Mouse (Mus musculus): ENCODE results near the gene Litaf. TPM values are rescaled to one million over a fixed set of nuclear protein-coding genes. Genes with fewer than 3 reads are reported as not detected.

Litaf gene
- 10 to 100 TPM; 29.5 to 30.6 TPM for total RNA-seq (2021)
- long read RNA-seq, experiment 1, transcript Litaf-201 (4 exons, 2,235 nt): major isoform, 41 of 46 reads
- long read RNA-seq, experiment 1, partial matches to known transcripts: 5 of 46 reads
- long read RNA-seq, experiment 1, other reads (novel, unspliced or antisense): 0 of 46 reads
- long read RNA-seq, experiment 2, transcript Litaf-201 (4 exons, 2,235 nt): major isoform, 17 of 19 reads
- long read RNA-seq, experiment 2, partial matches to known transcripts: 1 of 19 reads
- long read RNA-seq, experiment 2, other reads (novel, unspliced or antisense): 1 of 19 reads

DNA sequence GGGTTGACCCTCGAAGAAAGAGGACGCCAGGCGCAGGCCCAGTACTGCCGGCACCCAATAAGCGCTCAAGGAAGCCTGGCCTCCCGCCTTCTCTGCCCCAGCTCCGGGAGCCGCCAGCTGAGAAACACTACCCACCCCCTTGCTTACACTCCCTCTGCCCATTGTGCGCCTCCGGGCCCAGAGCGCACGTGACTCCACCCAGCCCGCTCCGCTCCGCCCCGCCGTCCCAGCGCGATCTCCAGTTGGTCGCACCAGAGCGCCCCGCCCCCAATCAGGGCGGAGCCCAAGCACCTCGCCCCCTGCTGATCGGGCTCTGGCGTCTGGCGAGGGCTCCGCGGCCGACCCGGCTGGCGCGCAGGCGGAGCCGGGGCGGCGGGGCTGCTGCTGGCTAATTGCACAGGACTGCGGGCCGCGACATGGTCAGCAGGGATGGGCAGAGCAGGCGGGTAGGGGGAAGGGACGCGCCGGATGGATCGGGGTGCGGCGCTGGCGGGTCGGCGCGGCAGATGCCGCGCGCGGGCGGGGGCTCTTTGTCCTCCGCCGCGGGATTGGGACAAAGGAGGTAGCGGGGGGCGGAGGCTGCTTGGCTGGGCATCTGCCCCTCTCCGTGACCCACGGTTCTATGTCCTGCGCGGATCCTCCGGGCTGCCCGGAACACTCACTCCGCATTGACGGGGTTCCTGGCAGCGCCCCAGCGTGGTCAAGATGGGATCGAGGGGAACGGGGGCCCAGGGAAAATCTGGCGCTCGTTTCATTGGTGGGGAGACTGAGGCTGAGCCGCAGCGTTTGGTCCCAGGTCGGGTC lies at the start of gene Litaf:
Litaf (minus strand) TSS at position 129 of the 804 bp plus-strand sequence.
- intact Hi-C loops (cut with DNase I): loop anchor here (2.0 kb wide), 1 partner anchor 21 kb away; no protein-coding TSS in a partner anchor
- DNase-seq: peak; percentile 99

DNA sequence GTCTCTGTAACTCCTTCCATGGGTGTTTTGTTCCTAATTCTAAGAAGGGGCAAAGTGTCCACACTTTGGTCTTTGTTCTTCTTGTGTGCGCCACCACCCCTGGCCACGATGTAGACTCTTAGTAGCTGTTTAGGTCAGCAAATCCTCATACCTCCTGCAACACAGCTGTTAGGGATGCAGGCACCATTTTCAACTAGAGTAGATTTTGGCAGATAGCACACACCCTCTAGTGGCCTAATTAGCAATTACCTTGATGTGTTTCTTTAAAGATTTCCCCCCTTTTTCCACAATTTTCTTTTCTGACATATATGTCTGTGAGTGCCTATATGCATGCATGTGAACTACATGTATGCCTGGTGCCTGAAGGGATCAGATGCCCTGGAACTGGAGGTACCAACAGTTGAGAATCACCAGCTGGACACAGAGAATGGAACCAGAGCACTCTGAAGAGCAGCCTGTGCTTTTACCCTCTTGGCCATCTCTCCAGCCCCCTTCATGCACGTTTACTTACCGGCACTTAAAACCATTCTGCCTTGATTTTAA lies 43.3 kb upstream of the Litaf start:
- intact Hi-C loops (cut with DNase I): loop anchor here (1.0 to 10.0 kb wide), 3 partner anchors 73 to 230 kb away; no protein-coding TSS in a partner anchor
- DNase-seq: no peak

DNA sequence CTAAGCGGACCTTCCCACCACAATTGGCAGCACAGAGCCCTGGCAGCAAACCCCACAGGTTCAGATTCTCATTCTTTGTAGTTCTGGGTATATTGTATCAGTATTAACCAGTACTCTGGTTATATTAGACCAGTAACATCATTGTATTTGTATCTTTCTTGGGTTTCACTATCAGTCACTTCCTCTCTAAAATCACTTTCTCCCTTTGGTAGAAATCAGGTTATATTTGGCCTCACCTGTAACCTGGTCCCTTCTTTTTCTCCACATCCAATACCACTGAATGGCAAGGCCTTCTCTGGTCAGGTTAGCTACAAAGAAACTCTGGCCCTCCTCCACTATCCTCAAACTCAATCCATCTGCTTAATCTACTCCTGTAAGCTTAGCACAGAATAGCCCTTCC lies 38.9 kb upstream of the Litaf start:
- intact Hi-C loops (cut with DNase I): loop anchor here (10.0 kb wide), 1 partner anchor 160 kb away; no protein-coding TSS in a partner anchor
- DNase-seq: no peak

DNA sequence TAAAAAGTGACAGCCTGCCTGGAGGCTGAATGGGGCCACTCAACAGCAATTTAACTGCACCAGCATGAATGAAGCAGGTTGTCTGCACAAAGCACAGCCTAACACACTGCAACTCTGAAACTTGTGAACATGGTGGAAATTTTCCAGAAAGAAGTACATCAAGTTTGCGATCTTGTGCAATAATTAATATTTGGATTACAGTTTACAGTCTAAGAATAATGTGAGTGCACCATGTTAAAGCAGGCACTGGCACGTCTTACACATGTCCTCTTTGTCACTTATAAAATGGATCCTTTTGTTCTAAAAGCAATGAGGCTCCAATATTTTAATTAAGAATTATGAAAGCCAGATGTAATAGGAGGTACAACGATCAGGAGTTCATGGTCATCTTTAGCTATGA lies 31.3 kb upstream of the Litaf start:
- intact Hi-C loops (cut with DNase I): no loop called here
- no peak for DNase-seq

DNA sequence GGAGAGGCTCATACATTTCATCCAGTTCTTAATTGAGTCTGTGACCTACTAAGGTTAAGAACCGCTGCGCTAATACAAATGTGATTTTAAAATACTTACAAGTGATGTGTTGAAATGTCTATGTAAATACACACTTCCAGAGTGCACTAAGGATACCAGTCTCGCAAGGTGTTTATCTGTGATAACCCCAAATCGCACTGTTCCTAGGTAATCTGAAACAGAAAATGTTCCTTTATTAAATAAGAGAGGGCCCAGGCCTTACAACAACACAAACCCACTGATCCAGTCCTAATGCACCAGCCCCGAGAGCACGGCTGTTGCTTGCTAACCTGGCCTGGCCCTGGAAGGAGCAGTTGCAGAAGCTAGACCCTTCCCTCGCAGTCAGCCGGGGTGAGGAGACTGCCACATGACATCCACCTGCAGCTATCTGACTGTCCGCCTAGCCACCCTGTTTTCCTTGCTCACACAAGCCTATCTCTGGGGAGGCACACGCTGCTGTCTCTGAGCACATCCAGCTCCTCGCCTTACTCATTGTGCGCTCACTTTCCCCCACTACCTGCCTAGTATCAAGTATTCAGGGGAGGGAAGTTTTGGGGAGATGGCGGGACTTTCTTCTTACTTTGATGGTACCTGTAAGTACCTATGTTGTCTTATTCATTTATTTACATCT lies 27.9 kb upstream of the Litaf start:
- intact Hi-C loops (cut with DNase I): no loop called here
- no peak for DNase-seq

DNA sequence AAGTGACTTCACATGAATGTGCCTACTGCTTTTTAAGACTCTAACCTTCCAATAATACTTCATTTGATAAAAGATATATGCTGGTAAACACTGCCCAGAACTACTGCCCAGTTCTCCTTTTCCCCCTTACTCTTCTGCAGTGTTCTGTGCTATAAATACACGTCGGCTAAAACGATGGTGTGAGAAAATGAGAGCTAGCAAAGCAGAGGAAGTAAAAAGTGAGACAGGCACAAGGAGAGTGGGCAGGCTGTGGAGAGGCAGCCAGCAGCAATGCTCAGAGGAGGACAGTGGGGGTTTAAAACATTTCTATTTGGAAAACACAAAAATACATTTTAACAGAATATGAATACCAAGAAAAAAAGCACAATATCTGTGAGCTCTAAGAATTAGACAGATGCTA lies 26.6 kb upstream of the Litaf start:
- intact Hi-C loops (cut with DNase I): no loop called here
- no peak for DNase-seq

DNA sequence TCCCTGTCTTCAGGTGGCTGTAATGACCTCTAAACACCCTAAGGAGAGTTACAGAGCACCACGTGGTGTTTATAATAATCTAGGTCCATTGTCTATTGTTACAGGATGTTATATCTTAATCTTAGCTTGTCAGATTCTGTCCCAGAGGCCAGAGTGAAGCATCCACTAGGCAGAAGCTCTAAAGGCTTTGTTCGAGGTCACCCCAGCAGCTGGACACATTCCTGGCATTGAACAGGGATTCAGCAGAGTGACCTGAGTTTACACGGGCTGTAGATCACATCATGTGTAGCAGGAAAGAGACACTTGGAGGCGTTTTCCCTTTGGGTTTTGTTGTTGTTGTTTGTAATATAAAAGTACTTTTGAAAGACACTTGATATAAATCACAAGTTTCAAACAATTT lies 26.1 kb upstream of the Litaf start:
- intact Hi-C loops (cut with DNase I): no loop called here
- DNase-seq: no peak

DNA sequence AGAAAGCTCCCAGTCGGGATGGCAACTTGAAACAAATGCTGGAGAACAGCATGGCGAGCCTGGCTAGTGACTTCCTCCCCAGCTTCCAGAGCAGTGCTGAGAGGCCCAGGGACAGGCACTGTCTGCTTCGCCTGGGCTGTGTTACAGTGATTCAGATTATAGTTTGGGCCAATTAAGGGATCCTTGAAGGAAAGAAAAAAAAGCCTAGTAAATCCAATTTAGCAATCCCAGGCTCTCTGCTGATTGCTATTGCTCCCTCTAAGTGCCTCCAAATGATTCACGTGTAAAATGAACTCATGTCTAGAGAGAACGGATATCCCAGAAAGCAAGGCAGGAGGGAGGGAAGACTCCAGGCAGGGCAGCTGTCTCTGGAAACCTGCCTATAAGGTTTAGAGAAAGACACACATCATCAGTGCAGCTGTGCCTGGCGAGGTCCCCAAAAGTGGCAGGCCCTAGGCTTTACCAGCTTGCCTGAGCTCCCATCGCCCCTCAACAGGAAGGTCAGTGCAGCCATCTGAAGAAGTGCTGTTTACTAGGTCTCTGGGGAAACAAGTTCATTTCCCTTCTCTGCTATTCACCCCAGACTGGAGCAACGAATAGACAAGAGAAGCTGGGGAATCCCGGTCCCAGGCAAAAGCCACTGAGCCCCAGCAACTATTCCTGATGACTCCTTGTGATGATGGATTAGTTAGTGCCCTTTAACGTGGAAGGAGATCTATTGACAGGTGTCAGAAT lies 25.0 kb upstream of the Litaf start:
- DNase-seq: no peak
- intact Hi-C loops (cut with DNase I): no loop called here

DNA sequence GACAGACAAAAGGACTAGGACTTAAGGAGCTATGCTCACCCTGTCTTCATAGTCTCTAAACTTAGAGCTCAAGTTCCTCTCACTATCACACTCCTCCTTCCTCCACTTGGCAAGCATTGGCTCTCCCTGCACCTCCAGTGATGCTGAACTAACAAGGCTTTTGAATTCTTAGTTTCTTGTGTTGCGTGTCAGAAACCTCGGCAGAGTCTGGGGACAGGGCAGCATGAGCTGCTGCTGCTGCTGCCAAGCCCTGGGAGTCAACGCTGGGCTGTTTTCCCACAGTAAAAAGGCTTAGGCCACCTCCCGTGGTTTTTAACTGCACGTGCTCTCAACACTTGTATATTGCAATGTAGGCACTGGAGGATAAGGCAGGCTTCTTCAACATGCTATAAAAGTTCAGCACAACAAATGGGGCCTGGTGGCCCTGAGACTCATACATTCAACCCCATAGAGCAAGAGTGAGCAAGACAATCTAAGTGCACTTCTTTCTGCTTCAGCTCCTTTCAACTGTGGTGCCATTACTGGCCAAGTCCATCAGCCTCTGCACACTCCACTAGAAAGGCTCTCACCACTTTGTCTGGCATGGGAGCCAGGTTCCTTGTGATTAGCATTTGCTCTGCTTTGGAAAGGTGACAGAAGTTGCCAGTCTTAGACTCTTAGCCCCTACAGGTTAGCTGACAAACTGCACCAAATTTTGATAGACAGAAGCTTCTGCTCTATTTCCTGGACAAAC lies 21.1 kb upstream of the Litaf start:
- intact Hi-C loops (cut with DNase I): no loop called here
- DNase-seq: no peak

DNA sequence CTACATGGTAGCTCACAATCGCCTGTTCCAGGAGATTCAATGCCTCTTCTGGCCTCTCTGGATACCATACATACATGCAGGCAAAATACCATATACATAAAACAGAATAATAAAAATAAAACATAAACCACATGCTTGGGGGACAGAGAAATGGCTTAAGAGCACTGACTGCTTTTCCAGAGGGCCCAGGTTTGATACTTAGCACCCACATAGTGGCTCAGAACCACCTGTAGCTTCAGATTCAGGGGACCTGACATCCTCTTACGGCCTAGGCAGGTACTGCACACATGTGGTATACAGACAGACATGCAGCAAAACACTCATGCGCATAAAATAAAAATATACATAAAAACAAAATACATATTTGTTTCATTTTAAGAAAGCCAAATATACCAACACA lies 20.3 kb upstream of the Litaf start:
- no peak for DNase-seq
- intact Hi-C loops (cut with DNase I): no loop called here

DNA sequence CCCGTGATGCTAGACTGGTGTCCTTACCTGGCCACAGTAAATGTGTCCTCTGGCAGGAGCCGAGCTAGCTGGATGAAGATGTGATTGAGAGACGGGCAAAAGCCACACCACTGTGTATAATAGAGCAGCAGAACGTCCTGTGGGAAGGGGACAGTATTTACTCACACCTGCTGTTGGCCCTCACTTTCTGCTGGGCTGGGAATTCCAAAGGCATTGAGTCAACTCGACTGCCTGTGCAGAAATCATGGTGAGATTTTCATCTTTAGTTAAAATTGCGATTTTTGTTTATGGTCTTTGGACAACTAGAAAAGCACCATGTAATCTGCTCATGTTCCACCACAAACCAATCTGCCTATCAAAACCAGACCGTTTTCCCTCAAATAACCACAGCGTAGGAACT lies 18.2 kb upstream of the Litaf start:
- intact Hi-C loops (cut with DNase I): loop anchor here (2.0 kb wide), 1 partner anchor 13 kb away; no protein-coding TSS in a partner anchor
- no peak for DNase-seq

DNA sequence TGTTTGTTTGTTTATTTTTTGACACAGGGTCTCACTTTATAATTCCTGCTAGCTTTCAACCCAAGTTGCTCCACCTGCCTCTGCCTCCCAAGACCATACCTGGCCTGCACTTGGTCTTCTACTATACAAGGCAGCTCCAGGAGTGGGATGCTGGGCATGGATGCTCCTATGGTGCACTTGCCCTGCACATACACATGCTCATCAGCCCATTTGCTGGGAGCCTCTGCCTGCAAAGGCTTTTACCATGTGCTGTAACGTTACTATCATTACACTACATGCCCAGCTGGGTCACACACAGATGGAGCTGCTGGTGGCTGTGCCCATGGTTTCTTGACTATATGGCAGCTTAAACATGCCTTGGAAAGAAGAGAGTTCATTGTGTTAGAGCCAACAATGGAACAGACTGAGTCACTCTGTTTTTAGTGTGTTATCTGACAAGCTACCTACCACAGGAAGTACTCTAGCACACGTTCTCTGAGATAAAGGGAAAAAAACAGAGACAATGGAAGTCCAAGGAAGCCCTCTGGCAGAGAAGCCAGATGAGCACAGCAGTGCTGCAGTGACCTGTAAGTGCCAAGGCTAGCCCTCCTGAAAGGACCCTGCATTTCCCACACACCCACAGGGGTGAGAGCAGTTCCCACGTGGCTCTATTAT lies 12.4 kb upstream of the Litaf start:
- no peak for DNase-seq
- intact Hi-C loops (cut with DNase I): no loop called here

DNA sequence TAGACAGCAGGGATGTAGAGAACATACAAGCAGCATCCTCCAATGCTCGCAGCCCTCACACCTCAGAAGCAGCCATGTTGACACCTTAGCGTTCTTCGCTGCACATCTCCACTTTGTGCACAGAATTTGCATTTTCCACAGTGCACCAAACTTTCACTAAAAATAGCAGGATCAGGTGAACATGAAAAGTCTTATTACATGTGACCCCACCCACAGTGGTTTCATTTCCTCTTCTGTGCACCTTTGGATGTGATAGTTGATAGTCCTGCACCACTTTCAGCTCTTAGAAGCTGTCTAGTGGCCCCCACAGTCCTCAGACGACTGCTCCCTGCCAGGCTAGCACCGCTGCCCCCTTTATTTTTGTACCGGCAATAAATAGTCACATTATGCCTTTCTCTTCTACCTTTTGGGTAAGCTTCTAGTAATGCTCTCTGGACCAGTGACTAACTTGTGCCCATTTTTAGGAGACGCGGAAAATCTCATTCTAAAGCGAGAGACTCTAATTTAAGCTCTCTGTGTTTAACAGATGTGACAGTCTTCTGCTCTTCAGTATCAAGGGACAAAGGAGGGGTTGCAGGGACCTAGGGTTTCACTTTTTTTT lies 11.7 kb upstream of the Litaf start:
- intact Hi-C loops (cut with DNase I): no loop called here
- no peak for DNase-seq

DNA sequence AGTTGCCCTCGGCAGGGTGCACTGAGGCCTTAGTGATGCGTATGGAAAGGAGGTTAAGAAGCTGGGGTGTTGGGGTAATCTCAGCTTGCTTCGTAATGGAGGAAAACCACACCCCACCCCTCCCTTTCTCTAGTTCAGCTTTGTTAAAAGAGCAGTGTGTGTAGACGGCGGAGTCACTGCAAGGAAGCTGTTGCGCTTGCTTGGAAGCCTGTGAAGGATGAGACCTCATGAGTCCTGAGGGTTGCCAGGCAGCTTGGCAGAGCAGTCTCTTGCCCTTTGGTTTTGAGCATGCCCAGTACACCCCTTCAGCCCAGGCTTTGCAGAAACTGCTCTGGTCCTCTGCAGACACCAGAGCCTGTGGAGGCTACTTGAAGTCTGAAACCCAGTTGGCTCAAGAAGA lies 7.1 kb upstream of the Litaf start:
- no peak for DNase-seq
- intact Hi-C loops (cut with DNase I): no loop called here

DNA sequence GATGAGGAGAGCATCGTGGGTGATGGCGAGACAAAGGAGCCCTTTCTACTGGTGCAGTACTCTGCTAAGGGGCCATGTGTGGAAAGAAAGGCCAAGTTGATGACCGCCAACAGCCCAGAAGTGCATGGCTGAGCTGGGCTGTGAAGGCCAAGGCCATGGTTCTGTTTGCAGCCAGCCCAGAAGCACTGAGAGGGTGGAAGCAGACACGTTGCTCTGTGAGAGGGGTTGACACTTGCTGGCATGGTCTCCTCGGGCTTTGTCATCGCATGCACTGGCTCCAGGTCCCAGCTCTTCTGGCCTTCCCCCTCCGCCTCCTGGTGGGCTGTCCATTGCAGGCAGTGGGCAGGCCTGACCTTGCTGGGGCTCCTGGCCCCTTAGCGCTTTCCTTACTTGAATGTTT lies 6.5 kb upstream of the Litaf start:
- no peak for DNase-seq
- intact Hi-C loops (cut with DNase I): no loop called here

DNA sequence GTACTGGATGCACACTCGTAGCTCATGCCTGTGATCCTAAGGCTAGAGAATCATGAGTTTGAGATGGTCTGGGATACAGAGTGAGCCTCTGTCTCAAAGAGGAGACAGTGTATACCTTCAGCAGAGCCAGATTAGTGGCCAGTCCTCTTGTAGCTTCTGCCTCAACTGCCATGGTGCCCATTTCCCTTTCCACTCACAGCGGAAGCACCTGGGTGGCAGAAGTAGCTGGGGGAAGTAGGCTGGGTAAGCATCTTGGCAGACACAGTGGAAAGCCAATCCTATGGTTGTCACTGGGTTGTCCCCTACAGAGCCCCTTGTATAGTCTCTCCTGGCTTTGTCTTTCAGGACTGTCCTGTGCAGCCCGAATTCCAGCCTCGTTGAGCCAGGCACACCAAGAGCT lies 5.9 kb upstream of the Litaf start:
- intact Hi-C loops (cut with DNase I): loop anchor here (2.0 kb wide), 1 partner anchor 13 kb away; no protein-coding TSS in a partner anchor
- no peak for DNase-seq

DNA sequence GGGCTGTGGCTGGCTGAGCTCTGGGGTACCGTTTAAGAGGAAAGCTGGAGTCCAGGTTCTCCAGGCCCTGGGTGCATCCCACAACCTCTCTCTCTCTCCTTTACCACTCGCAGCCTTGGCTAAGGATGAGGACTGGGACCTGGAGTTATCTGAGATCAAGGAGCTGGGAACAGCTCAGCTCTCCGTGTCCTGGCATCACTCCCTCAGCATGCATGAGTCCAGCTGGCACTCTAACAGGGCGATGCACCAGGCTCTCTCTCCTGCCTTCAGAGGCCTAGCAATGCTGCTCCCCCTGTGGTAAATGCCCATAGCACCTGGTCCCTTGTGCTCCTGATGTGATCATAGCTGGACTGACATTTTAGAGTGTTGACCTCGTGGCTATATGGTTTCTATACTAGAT lies 5.2 kb upstream of the Litaf start:
- DNase-seq: peak; percentile 42 to 66
- intact Hi-C loops (cut with DNase I): loop anchor here (2.0 kb wide), 1 partner anchor 14 kb away; no protein-coding TSS in a partner anchor

DNA sequence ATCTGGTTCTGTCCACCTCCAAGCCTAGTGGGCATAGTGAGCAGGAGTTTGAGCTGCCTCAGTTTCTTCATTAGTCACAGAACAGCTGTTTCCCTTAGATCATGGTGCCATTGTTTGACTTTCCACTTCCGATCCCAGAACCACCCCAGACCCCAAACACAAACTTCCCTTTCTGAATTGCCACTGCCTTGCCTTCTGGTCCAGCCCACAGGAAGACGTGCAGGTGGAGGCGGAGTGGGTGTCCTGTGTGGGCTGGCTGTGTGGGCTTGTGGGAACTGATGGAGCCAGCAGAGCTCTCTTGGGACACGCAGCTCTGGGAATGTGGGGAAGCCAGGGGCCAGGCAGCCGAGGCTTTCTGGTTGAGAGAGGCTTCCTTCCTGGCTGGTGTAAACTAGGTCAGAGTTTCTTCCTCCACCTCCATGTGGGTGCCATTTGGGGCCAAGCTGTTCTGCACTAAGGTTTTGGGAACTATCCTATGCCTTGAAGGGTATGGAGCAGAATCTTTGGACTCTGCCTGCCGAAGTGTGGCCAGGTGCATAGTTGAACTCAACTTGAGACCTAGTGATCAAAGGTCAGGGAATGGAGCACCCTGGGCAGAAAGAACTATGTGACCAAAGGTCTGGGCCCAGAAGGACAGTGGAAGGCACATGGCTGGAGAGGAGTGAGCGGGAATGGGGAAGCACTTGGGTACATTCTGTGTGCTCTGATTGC lies 3.9 kb upstream of the Litaf start:
- intact Hi-C loops (cut with DNase I): loop anchor here (2.0 kb wide), 2 partner anchors 15 to 33 kb away; no protein-coding TSS in a partner anchor
- peak; percentile 44 to 49 for DNase-seq
